Mouse (Mus musculus) lung, embryonic 15.5 days (tissue): ENCODE measurements around the gene Gm45062. TPM values are rescaled to one million over a fixed set of nuclear protein-coding genes. Genes with fewer than 3 reads are reported as not detected.
"Not testable (repeated sequence)": the region's sequence is repeated elsewhere in the genome, so short reads cannot be mapped to it uniquely, and the experiment has no call there.

ENCODE experiments used
- ATAC-seq: fragments of 200-750 bp; cut with Nextera tagmentation; 2 replicates; pipeline ENCODE4 v1.8.0; 2017; ENCODE audit warnings: moderate number of reproducible peaks, borderline replicate concordance; ENCODE audit not compliant: low FRiP score, low TSS enrichment; ENCODE audit errors: extremely low read depth
- H3K27ac ChIP-seq: fragments of 300-500 bp; sonication (generic); 2 replicates; pipeline ENCODE4 v1.5.1; 2015; ENCODE audit warnings: moderate library complexity, mild to moderate bottlenecking, inconsistent platforms
- H3K27me3 ChIP-seq: fragments of 300-500 bp; sonication (generic); 2 replicates; pipeline ENCODE4 v1.6.1; 2015; ENCODE audit warnings: inconsistent platforms
- H3K36me3 ChIP-seq: fragments of 300-500 bp; sonication (generic); 2 replicates; pipeline ENCODE4 v1.6.1; 2015; ENCODE audit warnings: inconsistent platforms
- H3K4me1 ChIP-seq: fragments of 300-500 bp; sonication (generic); 2 replicates; pipeline ENCODE4 v1.6.1; 2015; ENCODE audit warnings: inconsistent platforms
- H3K4me2 ChIP-seq: fragments of 300-500 bp; sonication (generic); 2 replicates; pipeline ENCODE4 v1.6.1; 2015; ENCODE audit warnings: inconsistent platforms, mild to moderate bottlenecking, moderate library complexity
- H3K4me3 ChIP-seq: fragments of 300-500 bp; sonication (generic); 2 replicates; pipeline ENCODE4 v1.5.1; 2015; ENCODE audit warnings: mild to moderate bottlenecking, inconsistent platforms
- H3K9ac ChIP-seq: fragments of 300-500 bp; sonication (generic); 2 replicates; pipeline ENCODE4 v1.6.1; 2015; ENCODE audit warnings: inconsistent platforms
- H3K9me3 ChIP-seq: fragments of 300-500 bp; sonication (generic); 2 replicates; pipeline ENCODE4 v1.6.1; 2016; ENCODE audit warnings: inconsistent platforms
- WGBS: fragments of 180-500 bp; shearing (Covaris S2); methylation state at CpG from one replicate; pipeline ENCODE4 v1.1.7; 2015; 5-methylcytosine and 5-hydroxymethylcytosine counted together
- polyA plus RNA-seq: library from polyadenylated mRNA; unstranded; fragments of >200 nt; fragmentation: Nextera tagmentation; extraction: Ambion mirVana; gene quantifications from 2 replicates; pipeline ENCODE4 v1.2.1, GENCODE M21; 2015

The Gm45062 gene
- polyA plus RNA-seq, 1 experiment from 2014 or later: 11.1 TPM

DNA sequence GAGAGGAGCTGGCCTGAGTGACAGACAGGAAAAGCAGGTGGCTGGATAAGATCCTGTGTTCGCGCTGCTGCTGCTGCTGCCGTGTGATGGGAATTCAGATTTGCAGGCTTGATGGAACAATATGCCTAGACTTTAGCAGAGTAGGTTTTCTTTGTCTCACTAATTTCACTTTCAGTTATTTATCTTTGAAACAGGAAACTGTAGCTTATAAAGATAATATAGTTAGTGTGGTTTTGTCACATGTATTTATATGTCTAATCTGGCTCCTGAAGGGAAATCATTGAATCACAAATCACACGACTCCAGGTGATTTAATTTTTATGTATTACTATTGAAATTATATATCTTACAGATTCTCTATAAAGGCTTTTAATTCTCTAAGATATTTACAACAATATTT lies 24.0 kb downstream of the Gm45062 start:
- no peak overlapping the region for H3K9ac ChIP-seq
- WGBS: 77% methylated on average over 4 of the region's 4 CpGs
- no peak overlapping the region for H3K4me2 ChIP-seq
- H3K9me3 ChIP-seq: no peaks in the 10 kb centered on the region
- no peak overlapping the region for H3K4me3 ChIP-seq
- peaks cover 3% of the 10 kb centered on the region; the same call in 1 of the 2 replicates for H3K4me1 ChIP-seq
- no peak for ATAC-seq
- no peaks in the 10 kb centered on the region for H3K36me3 ChIP-seq
- H3K27me3 ChIP-seq: no peaks in the 10 kb centered on the region
- H3K27ac ChIP-seq: no peak overlapping the region

DNA sequence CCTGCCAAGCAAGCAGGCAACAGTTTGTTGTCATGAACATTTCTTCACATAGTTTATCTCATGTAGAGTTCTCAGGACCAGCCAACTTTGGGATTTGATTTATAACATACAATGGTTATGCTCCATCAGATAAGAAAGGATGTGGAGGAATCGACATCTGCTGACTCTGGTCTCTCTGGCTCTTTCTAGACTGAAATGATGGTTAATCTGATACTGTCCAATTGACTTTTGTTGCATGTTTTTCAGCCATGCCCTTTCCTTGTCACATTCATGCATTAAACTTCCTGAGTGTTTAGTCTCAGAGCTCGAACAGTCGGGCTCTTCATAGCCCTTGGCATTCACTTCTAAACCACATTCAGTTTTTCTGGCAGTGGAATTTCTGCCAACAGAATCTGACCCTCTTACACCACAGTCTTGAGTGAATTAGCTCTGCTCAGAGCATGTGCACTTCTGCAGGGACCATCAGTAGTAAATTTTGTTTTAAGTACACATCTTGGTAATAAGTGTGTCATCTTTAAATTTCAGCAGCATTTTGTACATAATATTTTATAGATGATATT lies 26.2 kb downstream of the Gm45062 start:
- Histone ChIP-seq H3K27me3 (no peaks in the 10 kb centered on the region), H3K4me2 (no peak overlapping the region), H3K9ac (no peak overlapping the region), H3K4me3 (no peak overlapping the region), H3K27ac (no peak overlapping the region), H3K36me3 (no peaks in the 10 kb centered on the region), H3K4me1 (peaks cover 3% of the 10 kb centered on the region; the same call in 1 of the 2 replicates), H3K9me3 (no peaks in the 10 kb centered on the region)
- WGBS: 35% methylated on average over 3 of the region's 3 CpGs
- ATAC-seq: peak; percentile 64; the same call in 1 of the 2 replicates

DNA sequence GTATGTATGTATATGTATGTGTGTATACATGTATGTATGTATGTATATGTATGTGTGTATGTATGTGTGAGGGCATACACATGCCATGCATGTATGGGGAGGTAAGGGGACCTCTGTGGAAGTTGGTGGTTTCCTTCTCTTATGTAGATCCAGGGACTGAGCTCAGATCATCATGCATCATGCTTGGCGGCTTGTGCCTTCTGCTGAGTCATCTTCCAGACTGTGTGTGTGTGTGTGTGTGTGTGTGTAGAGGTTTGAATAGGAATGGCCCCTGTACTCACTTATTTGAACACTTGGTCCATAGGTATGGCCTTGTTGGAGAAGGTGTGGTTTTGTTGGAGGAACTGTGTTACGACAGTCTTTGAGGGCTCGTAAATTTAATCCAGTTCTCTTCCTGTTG lies 26.9 kb downstream of the Gm45062 start:
- Histone ChIP-seq H3K9me3 (no peaks in the 10 kb centered on the region), H3K4me2 (no peak overlapping the region), H3K4me1 (peaks cover 3% of the 10 kb centered on the region; the same call in 1 of the 2 replicates), H3K9ac (no peak overlapping the region), H3K27ac (no peak overlapping the region), H3K4me3 (no peak overlapping the region), H3K27me3 (no peaks in the 10 kb centered on the region), H3K36me3 (no peaks in the 10 kb centered on the region)
- ATAC-seq: no peak
- WGBS: 94% methylated on average over 3 of the region's 3 CpGs

DNA sequence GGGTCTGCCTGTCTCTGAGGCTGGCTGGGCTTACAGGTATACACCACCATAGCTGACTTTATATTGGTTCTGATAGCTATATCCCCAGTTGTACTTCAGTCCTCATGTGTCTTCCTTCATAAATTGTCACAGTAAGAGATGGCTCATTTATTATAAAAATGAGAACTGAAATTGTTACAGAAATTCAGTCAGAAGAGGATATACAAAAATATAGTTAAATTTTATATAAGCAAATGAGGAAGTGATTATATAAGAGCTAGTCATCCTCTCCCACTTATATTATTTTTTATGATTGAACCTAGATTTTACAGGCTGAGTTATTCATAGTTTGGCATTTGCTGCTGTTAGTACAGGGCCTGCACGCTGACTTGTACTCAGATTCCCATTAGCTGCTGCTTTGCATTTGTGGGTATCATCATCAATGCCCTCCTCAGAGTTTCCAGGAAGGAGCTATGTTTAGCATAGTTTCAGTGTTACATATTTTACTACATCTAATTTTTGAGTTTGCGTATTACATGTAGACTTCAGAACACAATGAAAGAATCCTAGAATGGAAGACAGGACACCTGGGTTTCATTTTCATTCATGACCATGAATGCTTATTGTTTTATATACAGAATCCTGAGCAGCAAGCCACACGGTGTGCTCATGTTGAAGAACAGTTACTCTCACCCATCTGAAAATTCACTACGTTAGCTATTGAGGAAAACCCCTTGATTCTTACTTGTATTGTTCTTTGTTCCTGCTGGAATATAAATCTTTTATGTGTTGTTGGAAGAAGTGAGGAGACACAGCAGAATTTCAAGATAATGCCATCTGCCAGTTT lies 29.7 kb downstream of the Gm45062 start:
- no peaks in the 10 kb centered on the region for H3K36me3 ChIP-seq
- no peak overlapping the region for H3K4me3 ChIP-seq
- ATAC-seq: no peak
- 87% methylated on average over 4 of the region's 4 CpGs for WGBS
- H3K27ac ChIP-seq: no peak overlapping the region
- no peaks in the 10 kb centered on the region for H3K9me3 ChIP-seq
- H3K9ac ChIP-seq: no peak overlapping the region
- H3K4me2 ChIP-seq: no peak overlapping the region
- peaks cover 3% of the 10 kb centered on the region; the same call in 1 of the 2 replicates for H3K4me1 ChIP-seq
- H3K27me3 ChIP-seq: no peaks in the 10 kb centered on the region

DNA sequence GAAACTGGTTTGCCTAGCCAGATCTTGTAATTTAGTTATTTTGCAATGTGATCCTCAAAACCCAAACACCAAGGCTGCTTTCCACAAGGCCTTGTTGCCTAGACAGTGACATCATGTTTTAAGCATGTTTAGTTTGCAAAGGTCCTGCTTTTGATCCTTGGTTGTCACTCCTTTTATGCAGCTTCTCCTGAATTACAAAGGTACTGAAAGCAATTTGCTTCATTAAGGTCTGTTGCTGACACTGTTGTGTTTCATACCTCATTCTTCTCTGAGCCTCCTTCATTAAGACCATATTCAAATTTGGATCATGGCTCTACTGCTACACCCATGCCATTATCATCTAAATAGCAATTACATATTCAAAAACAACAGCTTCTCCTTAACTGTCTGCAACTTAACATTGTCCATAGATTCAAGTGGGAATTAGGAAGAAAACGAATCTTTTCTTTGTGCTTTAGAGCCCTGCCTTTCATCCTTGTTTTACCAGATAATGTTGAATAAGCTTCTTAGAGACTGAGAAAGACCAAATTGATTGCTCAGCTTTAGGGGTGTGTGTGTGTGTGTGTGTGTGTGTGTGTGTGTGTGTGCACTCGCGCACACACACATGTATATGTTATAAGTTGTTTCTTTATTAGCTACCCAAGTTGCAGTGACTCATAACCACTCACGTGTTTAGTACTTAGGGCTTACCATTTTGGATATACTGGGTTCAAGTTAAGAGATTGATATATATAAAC lies 35.0 kb downstream of the Gm45062 start:
- WGBS: 85% methylated on average over 4 of the region's 4 CpGs
- Histone ChIP-seq H3K9me3 (no peaks in the 10 kb centered on the region), H3K27ac (no peak overlapping the region), H3K36me3 (no peaks in the 10 kb centered on the region), H3K9ac (no peak overlapping the region), H3K27me3 (no peaks in the 10 kb centered on the region), H3K4me1 (no peaks in the 10 kb centered on the region), H3K4me2 (no peak overlapping the region), H3K4me3 (no peak overlapping the region)
- no peak for ATAC-seq

DNA sequence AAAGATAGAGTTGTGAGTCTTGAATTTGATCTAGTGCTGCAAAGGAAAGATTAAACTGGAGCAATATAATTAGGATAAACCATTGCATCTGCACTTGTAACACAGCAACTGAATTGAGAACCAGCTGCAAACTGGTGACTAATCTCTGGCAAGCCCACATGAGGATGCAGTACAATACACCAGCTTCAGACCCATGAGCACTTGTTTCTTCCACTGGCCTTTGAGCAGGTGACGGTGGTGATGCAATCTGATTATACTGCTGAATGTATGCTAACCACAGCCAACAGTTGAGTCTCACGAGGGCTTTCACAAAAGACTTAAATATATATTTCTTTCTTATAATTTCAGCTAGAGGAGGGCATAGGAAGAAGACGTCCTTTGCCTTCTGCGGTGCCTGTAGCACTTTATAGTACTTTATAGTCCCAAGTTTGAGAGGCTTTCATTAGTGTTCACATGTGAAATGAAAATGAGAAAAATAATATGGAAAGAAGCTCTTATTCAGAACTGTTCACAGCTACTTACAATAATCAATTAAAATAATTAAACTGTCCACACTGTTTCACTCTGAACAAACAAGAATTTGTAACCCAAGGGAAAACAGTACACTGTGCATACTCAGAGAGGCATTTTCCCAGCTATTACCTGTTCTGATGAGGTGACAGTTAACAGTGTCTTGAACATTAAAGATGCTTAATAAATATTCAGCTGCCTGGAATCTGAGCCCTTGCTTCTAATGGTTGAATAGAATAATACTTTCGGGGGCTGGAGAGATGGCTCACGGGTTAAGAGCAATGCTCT lies 40.0 kb downstream of the Gm45062 start:
- Histone ChIP-seq H3K4me3 (no peak overlapping the region), H3K9me3 (no peaks in the 10 kb centered on the region), H3K4me2 (no peak overlapping the region), H3K9ac (no peak overlapping the region), H3K27me3 (no peaks in the 10 kb centered on the region), H3K36me3 (no peaks in the 10 kb centered on the region), H3K4me1 (no peaks in the 10 kb centered on the region), H3K27ac (no peak overlapping the region)
- no peak for ATAC-seq
- WGBS: 85% methylated on average over 6 of the region's 6 CpGs

DNA sequence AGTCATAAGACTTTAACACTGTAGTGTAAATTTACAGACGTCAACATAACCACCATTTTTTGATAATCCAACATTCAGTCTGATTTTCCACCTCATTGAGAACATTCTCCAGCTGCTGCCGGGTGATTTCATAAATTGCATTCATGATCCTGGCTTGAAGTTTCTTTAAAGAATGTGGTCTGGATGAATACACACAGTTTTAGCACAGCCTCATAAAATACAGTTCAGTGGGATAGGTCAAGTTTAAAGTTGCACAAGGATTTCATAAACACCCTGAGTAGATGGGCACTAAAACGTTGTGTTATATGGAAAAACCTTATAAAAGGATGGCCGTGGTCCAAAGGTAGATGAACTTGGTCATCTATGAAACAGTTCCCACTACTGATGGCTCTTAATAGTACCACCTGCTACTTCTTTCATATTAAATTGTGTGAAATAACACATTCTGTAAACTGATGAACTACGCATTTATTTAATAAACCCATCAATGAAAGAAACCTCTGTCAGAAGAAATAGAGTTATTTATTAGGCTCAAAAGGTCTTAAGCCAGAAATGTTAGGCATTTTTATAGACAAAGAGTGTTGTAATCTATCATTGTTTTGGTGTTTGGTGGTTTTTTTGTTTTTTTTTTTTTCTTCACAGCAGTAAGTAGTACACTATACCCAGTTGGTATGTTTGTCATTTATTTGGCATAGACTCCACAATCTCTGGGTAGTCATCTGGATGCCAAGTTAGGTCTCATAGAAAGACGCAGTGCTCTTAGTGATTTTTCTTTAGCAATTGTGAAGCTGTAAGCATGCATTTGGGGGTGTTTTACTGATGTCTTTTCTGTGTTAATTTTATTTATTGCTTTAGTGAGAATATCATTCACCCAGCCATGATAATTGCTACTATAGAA lies 48.9 kb downstream of the Gm45062 start:
- H3K9me3 ChIP-seq: no peaks in the 10 kb centered on the region
- H3K27ac ChIP-seq: no peak overlapping the region
- no peaks in the 10 kb centered on the region for H3K36me3 ChIP-seq
- H3K4me2 ChIP-seq: no peak overlapping the region
- H3K4me3 ChIP-seq: no peak overlapping the region
- 66% methylated on average over 6 of the region's 6 CpGs for WGBS
- H3K27me3 ChIP-seq: no peaks in the 10 kb centered on the region
- no peak overlapping the region for H3K9ac ChIP-seq
- H3K4me1 ChIP-seq: no peaks in the 10 kb centered on the region
- ATAC-seq: no peak

DNA sequence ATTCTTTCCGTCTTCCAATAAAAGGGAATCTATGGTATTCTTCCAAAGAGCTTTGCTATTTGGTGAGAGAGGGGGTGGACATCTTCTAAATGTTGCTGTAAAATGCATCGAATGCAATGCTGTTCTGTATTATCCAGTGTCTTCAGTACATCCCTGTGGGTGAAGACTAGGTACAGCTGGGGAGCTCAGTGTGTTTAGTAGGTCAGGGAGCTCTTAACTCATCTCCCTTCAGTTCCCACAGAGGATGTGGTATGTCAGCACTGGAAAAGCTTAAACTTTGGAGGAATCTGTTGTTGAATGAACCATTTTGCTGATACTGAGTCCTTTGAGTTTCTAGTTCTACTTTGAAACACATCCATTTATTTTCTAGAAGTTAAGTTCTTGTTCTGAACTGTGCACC lies 53.3 kb downstream of the Gm45062 start:
- Histone ChIP-seq H3K9ac (no peak overlapping the region), H3K4me3 (no peak overlapping the region), H3K4me1 (no peaks in the 10 kb centered on the region), H3K27ac (no peak overlapping the region), H3K36me3 (no peaks in the 10 kb centered on the region), H3K4me2 (no peak overlapping the region), H3K9me3 (no peaks in the 10 kb centered on the region), H3K27me3 (no peaks in the 10 kb centered on the region)
- WGBS: 90% methylated on average over 2 of the region's 2 CpGs
- ATAC-seq: no peak

DNA sequence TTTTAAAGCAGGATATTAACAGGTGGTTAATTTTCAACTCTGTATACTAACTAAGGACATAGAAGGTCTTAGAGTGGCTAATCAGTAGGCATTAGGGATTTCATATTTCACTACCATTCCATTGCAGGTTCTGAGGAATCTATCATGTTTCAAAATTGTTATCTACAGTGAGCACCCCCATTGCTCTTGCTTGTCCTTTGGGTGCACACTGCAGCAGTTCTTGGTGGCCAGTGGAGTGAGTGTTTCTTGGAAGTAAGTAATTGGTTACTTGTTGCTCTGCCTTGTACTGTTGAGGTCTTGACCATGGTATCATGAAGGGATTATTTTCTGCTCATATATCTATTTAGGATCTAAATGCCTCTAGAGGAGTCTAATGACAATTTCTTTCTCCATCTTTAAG lies 57.0 kb downstream of the Gm45062 start:
- Histone ChIP-seq H3K27me3 (no peaks in the 10 kb centered on the region), H3K9ac (no peak overlapping the region), H3K4me1 (no peaks in the 10 kb centered on the region), H3K9me3 (no peaks in the 10 kb centered on the region), H3K4me3 (no peak overlapping the region), H3K27ac (no peak overlapping the region), H3K36me3 (no peaks in the 10 kb centered on the region), H3K4me2 (no peak overlapping the region)
- ATAC-seq: no peak

DNA sequence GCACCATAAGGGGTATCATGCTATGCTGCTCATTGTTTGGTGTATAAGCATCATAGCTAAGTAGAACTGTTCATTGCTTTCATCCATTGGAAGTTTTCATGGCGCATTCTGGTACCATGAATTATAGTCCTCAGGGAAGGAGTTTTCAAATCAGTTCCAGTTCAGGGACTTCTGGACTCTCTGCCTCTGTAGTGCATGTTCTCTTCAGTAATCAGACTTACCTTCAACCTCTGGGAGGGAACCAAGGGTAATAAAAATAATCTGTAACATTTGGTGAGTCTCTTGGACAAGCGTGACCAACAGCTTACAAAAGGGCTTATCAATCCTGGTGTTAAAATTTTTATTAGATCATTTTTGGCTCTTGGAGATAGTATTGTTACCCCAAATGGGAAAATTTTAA lies 60.3 kb downstream of the Gm45062 start:
- no peaks in the 10 kb centered on the region for H3K36me3 ChIP-seq
- H3K4me2 ChIP-seq: no peak overlapping the region
- H3K9ac ChIP-seq: no peak overlapping the region
- no peak for ATAC-seq
- 93% methylated on average over 2 of the region's 2 CpGs for WGBS
- H3K9me3 ChIP-seq: no peaks in the 10 kb centered on the region
- no peaks in the 10 kb centered on the region for H3K4me1 ChIP-seq
- no peak overlapping the region for H3K27ac ChIP-seq
- H3K27me3 ChIP-seq: no peaks in the 10 kb centered on the region
- H3K4me3 ChIP-seq: no peak overlapping the region

DNA sequence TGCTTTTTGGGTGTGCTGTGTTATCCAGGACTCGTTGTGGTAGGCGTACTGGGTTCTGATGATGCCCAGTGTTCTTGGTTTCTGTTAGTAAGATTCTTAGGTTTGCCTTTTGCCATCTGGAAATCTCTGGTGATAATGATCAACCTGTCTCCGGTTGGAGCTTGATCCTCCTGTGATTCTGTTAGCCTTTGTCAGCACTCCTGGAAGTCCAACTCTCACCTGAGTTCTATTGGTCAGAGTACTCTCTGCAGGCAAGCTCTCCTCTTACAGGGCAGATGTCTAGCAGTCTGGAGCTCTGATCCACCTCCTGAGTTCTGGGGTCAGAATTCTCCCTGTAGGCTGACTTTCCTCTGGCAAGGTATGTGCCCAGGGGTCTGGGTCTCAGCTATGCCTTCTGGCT lies 72.2 kb downstream of the Gm45062 start:
- not testable (repeated sequence) for ATAC-seq, H3K4me1 ChIP-seq, H3K4me3 ChIP-seq, H3K27me3 ChIP-seq, H3K9ac ChIP-seq, H3K9me3 ChIP-seq, H3K27ac ChIP-seq, H3K4me2 ChIP-seq, H3K36me3 ChIP-seq
- WGBS: 98% methylated on average over 3 of the region's 3 CpGs
